Mouse (Mus musculus) olfactory bulb, adult 2 months (tissue): ENCODE results near the gene Nkx2-3.

Source experiments
- CTCF ChIP-seq: fragments of 200-500 bp; IDR thresholded peaks from 2 replicates; pipeline ENCODE4 v1.5.1; 2012; ENCODE audit warnings: low read depth, mild to moderate bottlenecking, low read length, moderate library complexity; ENCODE audit not compliant: insufficient read depth
- POLR2A ChIP-seq: fragments of 200-500 bp; IDR thresholded peaks from 2 replicates; pipeline ENCODE4 v1.6.1; 2012; ENCODE audit warnings: mild to moderate bottlenecking, low read depth, low read length, moderate library complexity; ENCODE audit not compliant: insufficient read depth

GRCm38 (mm10) chr19:43584788-43585187 is 27.3 kb upstream of the Nkx2-3 start:
- TF ChIP-seq POLR2A (no peak), CTCF (no peak)
